Mouse (Mus musculus) kidney, postnatal 25 days (tissue): Measurements from ENCODE around the gene Tspan1.

Experiments used
- DNase-seq, 2 experiments: peaks; one replicate each; pipeline ENCODE4 v3.0.0; 2021; ENCODE audit warnings: mixed read lengths in 2 of 2

Gene Tspan1

DNA sequence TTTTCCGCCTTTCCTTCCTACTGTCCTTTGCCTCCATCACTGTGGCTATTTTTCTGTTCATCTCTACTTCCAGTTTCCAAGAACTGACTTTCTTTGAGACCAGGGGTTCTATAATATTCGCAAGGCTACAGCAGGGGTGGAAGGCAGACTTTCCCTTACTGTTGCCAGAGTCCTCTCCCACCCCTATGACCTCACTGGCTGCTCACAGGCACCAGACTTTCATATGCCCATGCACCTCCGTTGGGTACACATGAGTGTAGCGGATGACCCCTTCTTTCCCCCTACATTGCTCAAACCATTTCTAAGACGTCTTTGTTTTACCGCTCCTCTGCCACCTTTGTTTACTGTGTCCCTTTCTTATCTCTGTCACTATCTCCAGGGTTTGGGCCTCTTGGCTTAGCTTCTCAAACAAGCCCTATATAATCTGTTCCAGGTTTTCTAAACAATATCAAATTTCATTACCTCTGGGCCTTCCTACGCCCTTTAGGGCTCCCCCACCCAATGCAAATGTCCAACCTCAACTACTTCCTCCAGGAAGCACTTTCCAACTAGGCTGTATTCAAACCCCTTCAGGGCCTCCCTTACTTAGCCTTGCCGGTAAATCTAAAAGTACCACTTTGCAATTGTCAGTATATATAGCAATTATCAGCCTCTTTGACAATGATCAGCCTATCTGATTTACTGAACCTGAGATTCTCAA is 1.5 kb downstream of the Tspan1 start:
- DNase-seq = peak in 1 of 2 experiments; percentile 31

DNA sequence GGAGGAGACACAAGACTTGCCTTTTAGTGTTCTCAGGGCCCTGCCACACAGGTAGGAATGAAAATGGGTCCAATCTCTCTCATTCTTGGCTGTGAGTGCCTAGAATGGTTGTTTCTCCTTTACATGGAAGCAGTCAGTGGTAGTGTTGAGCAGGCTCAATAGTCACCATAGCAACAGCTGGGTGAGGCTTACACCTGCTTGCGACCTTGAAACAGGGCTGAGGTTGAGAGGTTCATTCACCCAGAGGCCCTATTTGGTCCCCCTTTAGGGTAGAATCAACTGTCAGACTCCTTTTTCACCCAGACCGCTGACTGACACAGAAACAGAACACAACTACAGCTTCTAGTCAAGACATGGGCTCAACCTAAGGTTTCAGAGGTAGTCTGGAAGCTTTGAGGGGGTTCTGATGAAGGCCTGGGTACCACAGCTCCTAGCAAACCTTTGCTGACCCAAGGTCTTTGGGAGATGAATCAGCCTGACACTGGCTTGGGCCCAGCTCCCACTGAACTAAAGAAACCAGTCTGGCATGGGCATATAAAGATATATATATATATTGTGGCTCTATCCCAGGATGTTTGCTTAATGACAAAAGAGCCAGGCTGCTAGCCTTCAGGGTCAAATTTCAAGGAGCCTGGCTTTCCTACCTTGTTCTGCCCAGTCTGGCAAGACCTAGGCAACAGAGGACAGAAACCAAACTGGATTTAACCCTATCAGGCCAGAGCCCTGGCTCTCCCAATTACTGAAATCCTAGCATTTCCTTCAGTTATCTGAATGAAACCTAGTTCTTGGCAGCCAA is 2.4 kb downstream of the Tspan1 start:
- peak in 1 of 2 experiments; percentile 45 for DNase-seq

DNA sequence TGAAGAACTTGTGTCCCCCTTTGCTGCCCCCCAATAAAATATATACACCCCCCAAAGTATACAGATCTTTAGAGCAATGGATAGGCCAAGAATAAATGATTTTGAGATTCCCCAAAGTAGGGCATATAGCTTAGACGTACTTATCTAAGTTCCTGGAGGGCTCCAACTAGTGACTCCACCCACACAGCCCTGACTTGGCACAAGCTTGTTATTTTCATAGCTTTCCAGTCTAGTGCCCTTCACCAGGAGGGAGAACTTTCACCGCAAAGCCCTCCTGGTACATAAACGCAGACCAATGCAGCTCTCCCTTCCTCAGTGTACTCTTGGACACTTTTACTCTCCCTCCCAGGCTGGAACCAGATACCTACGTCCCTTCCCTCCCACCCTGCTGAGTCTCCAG is 5.3 kb downstream of the Tspan1 start:
- DNase-seq = peak; percentile 60 to 77

DNA sequence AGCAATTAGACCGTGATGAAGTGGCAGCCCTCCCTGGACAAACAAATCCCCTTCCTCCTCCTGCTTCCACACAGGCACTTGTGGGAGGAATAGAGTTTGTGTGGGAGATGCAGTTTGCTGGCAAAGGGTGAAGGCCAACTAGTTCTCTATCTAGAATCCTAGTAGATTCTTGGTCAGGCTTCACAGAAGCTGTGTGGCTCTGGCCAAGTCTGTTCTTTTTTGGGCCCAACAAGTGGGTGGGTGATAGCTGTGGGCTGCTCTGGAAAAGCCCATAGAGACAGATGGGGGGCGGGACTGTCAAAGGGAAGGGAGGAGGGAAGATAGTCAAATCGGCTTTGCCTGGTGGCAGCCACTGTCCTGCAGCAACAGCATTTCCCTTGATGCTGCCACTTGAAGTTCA is 6.6 kb downstream of the Tspan1 start:
- DNase-seq = no peak

DNA sequence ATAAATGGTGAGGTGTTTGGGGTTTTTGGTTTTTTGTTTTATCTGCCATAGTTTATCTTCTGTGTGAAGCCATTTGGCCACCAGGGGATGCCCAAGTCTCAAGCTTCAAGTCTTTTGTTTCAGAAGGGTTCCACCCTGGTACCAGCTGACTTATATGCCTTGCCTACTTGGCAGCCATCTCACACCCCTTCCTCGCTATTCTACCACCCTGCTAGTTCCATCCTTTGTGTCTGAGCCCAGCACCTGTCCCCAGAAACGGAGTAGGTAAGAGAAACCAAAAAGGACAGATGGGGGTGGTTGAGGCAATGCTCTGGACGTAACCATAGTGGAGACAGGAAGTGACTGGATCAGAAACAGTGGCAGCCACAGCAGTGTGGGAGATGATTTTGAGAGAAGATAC is 7.5 kb downstream of the Tspan1 start:
- DNase-seq = peak in 1 of 2 experiments; percentile 51

DNA sequence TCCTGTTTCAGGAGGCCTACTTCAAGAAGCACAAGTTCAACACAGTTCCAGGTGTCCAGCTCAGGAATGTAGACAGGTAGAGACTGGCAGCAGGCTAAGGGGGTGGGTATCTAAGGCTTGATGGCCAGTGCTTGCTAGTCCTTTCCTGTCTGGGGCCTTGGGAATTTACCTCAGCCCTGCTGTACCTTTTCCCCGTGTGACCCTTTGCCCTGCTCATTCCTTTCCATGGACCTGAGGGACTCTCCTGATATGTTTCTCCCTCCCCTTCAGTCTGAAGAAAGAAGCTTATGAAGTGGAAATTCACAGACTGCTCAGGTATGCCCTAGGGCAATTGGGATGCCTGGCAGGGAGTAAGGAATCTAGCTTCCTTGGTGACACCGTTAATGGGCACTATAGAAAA is 9.5 kb downstream of the Tspan1 start:
- DNase-seq = peak; percentile 36 to 82

DNA sequence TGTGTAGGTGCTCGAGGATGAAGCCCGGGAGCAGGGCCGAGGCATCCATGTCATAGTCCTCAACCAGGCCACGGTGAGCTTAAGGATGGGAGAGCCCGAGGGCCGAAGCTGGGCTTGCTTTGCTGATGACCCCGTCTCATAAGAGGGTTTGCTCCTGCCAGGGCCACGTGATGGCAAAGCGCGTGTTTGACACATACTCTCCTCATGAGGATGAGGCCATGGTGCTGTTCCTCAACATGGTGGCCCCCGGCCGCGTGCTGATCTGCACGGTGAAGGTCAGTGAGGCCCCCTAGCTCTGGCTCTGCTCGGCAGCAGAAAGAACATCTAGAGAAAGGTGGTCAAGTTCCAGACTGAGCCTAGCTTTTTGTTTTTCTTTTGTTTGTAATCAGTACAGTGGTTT is 14.7 kb downstream of the Tspan1 start:
- no peak for DNase-seq

DNA sequence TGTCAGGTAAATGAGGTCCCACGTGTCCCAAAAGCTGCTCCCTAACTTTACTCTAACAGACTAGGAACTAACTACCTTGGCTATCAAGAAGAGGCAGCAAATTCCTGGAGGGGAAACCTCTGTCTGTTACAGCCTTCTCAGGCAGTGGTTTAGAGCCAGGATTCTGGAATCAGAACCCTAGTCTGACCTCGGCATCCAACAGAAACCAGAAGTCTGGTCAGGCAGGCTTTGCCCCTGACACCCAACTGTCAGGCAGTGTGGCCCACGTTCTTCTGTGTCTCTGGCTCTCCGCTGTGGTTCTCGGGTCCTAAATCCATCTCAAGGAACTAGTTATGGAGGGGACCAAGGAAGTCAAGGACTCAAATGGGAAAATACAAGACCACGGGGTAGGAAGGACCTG is 16.2 kb downstream of the Tspan1 start, which contains the start of gene Lurap1:
Gene Lurap1 (minus strand): TSS at position 101 of the 400 bp plus-strand sequence.
- no peak for DNase-seq

DNA sequence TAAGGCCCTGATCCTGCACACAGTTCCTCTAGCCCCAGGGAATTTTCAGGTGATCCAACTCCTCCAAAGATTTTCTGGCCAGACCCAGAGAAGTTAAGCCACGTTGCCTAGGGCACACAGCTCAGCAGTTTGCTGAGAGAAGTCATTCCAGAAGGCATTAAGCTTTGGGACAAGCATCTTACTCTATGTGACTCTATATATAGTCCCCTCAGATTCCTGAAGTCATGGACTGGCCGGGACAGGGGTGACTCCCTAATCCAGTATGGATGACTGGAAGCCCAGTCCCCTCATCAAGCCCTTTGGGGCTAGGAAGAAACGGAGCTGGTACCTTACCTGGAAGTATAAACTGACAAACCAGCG is 16.6 kb downstream of the Tspan1 start:
- DNase-seq = no peak

DNA sequence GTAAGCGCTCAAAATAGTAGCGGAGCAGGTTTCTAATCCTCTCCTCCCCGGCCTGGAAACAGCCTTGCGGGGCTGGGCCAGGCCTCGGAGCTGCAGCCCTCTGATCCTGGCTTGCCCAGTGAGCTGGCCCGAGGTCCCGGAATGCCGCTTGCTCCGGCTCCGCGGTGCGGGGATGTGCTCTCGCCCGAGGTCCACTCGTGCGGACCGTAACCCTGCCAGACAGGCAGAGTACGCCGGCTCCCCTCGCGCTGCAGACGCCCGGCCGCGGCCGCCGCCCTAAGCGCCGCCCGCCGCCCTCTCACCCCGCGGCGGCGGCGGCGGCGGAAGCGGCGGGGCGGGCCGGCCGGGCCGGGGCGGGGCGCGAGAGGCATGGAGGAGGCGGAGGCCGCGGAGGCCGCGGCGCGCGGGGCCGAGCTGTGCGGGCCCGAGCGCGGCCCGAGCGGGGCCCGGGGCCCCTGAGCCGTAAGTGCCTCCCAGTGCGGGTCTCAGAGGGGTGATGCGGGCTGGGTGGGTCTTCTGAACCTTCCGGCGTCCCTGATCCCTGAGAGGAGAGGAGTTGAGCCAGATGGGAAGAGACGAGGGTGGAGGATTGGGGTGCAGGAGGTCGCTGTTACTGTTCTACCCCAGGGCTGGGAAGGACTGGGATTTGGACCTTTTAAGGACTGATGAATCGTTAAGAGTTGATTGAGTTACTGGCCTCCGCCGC is 17.1 kb downstream of the Tspan1 start:
- peak; percentile 72 to 87 for DNase-seq

DNA sequence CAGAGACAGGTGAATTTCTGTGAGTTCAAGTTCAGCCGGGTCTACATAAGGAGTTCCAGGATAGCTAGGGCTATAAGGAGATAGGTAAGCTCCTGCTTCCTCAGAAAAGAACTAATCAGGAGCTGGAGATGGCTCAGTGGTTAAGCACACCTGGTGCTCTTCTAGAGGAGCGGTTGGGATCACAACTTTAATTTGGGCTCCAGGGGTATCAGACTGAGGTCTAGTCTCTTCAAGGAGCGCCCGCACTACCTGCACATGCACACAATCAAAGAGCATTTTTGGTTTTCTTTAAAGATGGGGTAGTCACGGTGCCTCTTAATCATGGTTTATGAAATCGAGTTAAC is 17.6 kb downstream of the Tspan1 start:
- no peak for DNase-seq

DNA sequence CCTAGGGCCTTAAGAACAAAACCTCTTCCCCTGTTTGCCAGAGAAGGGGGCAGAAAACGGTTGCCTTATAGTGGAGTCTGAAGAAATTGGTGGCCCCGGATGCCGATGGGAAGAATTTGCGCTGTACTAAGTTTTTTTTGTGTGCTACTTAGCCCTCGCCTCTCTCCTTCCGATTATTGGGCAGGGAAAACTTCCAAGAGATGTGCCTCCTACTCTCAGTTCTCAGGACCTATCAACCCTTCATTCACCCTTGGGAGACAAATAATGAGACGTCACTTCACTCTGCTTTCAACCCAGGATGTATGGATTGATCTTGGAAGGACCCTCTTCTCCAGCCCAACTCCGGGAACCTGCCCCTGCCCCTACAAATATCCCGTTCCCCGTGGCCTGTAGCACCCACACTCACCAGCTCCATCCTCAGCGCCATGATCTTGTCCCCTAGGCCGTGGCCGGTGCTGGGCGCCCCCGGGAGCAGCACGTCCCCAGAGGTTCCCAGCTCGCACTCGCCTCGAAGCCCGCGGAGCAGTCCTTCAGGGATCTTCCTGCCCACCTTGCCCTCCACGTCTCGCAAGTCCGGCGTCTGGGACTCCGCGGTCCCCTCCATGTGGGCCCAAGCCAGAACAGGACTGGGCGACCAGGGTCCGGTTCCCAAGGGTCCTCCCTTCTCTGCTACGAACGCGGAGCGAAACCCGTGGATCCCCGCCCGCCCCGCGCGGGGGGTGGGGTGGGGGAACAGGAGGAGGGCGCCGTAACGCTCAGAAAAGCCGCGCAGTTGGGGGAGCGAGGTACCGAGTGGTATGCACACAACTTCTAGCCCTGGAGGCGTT is 23.3 kb downstream of the Tspan1 start:
- DNase-seq = peak; percentile 72 to 88

DNA sequence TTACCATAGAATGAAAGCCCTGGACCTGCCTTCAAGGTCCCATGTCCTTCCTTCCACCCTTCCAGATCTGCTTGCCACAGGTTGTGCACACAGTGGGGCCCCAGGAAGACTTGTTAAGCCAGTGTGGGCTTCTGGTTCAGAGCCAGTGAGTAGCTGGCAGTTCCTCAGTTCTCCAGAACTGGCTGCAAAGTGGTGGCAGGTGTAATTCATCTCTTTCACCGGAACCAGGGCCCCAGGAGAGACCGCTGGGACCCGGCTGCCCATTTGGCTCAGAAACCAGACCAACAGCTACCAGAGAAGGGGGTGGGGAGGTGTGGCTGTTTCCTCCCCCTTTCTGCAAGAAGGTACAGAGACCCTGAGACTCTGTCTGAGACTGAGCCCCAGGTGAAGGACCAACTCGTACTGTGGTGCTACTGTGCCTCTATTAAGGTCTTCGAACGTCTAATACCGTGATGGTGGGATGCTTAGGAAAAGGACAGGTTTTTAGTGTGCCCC is 24.0 kb downstream of the Tspan1 start:
- DNase-seq = peak; percentile 44 to 76

DNA sequence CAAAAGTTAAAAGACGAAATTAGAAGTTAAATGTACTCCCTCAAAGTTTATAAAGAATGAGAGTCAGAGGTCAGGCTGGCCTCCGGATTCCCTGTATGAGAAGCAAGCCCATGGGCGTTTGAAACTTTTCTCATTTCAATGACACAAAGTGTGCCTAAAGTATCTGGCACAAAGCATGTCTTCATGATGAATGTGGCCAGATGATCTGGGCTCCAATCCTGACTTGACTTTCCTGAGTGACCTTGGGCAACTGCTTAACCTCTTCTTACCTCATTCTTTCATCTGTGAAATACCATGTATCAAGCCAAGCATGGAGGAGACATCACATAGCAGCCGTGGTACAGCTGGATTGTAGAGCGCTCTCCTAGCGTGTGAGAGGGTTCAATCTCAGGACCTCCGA is 25.1 kb downstream of the Tspan1 start:
- peak in 1 of 2 experiments; percentile 44 for DNase-seq

DNA sequence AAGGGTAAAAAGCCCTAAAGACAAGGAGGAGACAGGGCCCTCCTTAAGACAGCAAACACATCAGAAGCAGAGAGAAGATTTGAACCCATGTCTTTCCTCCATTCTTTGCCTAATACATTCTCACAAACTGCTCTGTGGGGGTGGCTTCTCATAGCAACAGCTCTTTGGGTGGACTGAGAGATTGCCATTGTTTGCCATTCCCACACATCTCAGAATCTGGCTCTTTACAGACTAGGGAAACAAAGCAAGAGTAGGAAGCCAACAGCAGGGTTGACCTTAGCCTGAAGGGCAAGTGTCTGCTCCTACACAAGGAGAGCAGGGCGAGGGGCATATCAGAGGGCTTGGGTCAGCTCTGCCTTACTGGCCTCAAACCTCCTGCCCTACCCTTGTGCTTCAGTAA is 25.7 kb downstream of the Tspan1 start:
- no peak for DNase-seq

DNA sequence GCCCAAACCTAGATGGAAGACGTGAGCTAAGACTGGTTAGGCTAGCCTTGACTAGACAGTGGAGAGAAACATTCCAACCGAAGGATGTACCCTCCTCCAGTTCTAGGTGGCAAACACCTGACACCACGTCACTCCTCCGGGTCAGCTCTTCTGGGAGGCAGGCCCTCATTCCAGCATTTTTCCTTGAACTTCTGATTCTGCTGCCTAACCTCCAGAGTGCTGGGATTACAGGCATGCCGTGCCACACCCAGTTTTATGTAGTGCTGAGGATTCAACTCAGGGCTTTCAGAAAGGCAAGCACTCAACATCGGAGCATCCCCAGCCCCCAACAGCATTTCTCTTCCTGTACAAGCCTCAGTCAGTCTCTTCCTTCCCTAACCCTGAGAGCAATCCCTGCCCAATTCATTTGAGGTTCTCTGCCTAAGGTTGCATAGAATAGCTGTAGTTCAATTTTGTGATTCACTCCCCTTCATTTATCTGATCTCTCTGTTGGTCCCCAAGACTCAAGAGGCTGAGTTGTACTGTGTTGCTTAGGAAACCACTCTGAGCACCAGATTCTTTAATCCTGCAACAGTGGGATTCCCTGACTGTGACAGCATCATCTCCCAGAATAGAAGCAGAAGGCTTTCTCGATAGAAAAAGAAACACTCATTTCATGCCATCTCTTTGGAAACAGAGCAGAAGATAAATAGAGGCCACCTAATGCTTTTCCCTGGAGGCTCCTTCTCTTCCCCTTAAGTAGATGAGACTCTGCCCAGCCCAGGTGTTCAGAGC is 26.4 kb downstream of the Tspan1 start:
- DNase-seq = no peak

DNA sequence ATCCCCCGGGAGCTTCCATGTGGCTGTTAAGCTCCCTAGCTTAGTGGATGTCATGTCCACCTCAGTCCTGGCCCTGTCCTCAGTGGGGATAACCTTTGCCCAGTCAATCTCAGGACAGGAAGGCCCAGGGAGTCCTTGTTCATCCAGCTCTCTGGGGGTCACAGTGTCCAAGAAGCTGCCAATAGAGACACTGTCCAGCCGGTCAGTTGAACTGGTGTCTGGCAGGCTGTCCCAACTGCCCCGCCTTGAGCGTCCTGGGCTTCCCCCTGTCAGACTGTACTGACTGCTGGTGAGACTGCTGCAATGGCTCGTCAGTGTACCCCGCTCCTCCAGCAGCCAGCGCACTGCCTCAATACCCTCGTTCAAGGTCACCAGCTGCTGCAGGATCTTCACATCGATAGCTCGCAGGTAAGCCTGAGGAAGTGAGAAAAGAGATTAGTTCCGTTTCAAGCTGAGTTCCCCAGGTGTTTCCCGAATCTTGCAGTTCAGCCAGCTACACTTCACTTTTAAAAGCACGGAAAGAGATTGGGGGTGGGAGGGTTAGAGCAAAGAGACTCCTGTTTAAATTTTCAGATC is 29.9 kb downstream of the Tspan1 start:
- no peak for DNase-seq

DNA sequence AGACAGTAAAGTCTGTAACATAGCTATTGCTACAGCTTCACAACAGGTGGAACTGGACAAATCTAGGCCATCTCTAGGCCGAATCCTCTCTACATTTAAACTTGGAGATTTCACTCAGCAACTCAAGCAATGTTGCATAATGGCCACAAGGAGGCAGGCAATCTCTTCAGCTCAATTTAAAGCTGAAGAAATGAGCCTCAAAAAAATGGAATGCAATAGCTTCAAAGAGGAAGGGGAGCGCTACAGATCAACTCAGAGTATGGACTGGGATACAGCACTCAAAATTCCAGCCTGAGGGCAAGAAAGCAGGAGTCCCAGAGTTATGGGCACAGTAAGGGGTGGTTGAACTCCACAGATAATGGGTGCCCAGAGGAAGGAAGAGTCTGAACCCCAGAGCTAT is 32.4 kb downstream of the Tspan1 start:
- DNase-seq = no peak

DNA sequence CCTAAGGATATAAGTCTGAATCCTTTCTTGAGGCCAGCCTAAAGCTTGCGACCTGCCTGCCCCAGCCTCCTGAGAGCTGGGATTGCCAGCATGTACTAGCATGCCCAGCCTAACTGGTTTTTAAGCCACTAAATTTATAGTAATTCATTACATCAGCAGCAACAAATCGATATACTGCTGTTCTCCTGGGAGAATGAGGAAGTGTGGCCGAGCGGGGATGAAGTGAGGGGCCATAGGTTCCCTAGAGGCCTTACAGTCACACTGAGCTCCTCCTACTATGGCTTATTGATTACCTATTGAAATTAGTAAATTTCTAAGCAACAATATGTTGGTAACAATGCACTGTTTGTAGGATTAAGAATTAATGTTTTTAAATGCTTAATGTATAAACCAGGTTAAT is 34.3 kb downstream of the Tspan1 start:
- DNase-seq = no peak

DNA sequence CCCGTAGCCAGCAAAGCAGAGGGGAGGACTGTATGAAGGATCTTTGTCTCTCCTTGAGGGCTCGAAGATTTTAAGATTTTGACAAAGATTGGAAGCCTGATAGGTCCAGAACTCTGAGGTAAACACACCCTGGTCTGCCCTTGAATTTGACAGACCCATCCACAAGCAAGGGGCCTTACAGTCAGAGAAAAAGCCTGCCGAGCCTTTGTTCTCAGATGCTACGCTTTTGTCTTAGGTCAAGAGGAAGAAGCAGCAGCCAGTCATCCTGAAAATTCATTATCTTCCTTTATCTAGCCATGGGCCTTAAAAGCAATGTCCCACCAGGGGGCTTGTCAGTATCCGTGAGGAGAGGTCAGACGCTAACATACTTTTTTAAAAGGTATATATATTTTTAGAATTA is 39.4 kb downstream of the Tspan1 start:
- DNase-seq = no peak

DNA sequence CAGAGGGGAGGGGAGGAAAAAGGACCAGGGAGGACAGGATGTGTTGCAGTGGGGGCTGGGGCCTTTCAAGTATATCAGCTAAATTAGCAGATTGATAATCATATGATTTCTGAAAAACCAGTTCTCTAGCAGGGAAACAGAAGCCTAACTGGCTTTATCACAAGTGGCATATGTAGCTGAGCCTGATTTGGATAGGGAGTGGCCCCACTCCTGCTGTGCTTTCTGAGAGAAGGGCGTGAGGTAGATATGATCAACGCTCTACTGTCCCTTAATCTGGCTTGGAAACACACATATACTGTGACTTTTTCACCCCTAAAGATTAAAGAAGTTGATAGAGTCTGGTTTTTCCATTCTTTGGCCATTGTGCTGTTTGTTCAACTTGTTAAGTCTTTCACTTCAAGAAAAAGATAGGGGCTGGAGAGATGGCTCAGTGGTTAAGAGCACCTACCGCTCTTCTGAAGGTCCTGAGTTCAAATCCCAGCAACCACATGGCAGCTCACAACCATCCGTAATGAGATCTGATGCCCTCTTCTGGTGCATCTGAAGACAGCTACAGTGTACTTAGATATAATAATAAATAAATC is 41.5 kb downstream of the Tspan1 start:
- DNase-seq = no peak
